Mouse (Mus musculus): ENCODE measurements around the gene Gsc2. TPM values are rescaled to one million over a fixed set of nuclear protein-coding genes. Genes with fewer than 3 reads are reported as not detected.

Gene Gsc2
- polyA plus RNA-seq, 2 experiments: 0.10 TPM; not detected in 1

DNA sequence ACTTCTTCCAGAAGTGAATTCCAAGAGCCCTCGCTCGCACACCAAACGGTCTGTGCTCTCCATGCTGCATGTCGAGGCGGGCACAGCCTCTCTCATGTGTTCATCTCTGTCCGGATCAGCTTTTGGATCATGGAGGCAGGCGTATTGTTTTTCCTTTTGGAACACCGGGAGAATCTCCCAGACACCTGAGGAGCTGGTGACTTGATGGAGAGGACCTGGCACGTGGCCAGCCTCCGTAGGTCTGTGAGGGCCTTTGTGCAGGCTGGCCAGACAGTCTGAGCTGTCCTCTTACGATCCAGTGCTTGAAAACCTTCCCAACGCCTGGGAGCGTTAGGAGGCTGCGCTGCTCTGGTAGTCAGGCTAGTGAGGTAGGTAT, 7.3 kb upstream of the Gsc2 start:
- H3K27ac ChIP-seq (replicated peaks; ENCODE audit: low read depth, low read length): peak overlapping the region; percentile 67

DNA sequence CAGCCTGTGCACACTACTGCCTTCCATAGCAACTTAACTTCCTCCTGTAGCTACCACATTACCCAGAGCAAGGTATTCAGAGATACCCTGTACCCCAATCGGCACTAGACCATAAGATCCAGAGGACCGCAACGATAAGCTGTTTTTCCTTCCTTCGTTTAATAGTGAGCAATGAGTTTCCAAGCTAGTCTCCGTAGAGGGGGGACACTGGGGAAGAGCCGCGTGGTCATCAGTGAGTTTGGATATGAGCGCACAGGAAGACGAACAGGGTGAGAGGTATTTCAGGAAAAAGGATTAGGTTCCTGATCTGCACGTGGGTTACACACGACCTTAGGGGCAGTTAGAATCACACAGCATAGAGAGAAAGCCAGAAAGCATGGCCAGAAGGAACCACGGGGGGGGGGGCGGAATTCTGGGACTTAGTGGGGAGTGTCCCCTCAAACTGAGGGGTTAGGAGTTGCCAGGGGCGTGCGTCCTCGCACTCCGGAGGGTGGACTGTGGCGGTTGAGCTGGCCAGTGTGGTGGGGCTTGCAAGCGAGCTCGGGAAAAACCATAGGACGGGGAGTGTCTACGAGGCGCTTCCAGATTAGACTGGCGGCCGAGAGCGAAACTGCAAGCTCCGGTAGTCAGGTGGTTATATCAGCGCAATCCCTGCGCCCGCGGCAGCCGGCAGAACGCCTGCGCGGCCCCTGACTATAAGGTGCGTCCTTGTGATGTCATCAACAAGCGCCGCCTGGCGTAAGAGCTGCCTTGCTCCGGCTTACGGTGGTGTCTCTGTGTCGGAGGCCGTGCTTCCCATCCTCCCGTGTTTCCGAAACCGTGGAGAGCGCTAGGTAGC, 6.7 kb upstream of the Gsc2 start:
- Histone ChIP-seq H3K9ac (ENCODE audit: low read depth, low read length, severe bottlenecking) (peak overlapping the region; percentile 83), H3K36me3 (ENCODE audit: control insufficient read depth, insufficient read depth, low read length) (peaks cover 14% of the 10 kb centered on the region), H3K27me3 (ENCODE audit: control insufficient read depth, insufficient read depth, low read length) (peaks cover 20% of the 10 kb centered on the region), H3K4me1 (ENCODE audit: control insufficient read depth, insufficient read depth, low read length) (peaks cover 7% of the 10 kb centered on the region), H3K4me2 (replicated peaks; ENCODE audit: low read depth, low read length, severe bottlenecking) (peak overlapping the region; percentile 73), H3K9me3 (ENCODE audit: control insufficient read depth, low read length) (no peaks in the 10 kb centered on the region), H3K4me3 (replicated peaks; ENCODE audit: low read length) (peak overlapping the region; percentile 75), H3K27ac (replicated peaks; ENCODE audit: low read depth, low read length) (peak overlapping the region; percentile 67)
- DNase-seq (ENCODE audit: low spot score) (peak; percentile 98), ATAC-seq (ENCODE audit: low FRiP score, low read depth) (peak; percentile 99)
- TF ChIP-seq POLR2A (IDR thresholded peaks at IDR 0.05; ENCODE audit: borderline replicate concordance, extremely low read depth, insufficient read depth, insufficient read length): peak; percentile 89; the same call in 1 of the 2 replicates
- 3% methylated on average over 45 of the region's 47 CpGs for WGBS

More for the DNA sequence above, 7.3 kb upstream of the Gsc2 start:
- no peak for TF ChIP-seq POLR2A (IDR thresholded peaks at IDR 0.05; ENCODE audit: borderline replicate concordance, extremely low read depth, insufficient read depth, insufficient read length)
- H3K4me3 ChIP-seq (replicated peaks; ENCODE audit: low read length): peak overlapping the region; percentile 75
- peaks cover 7% of the 10 kb centered on the region for H3K4me1 ChIP-seq (ENCODE audit: control insufficient read depth, insufficient read depth, low read length)
- ATAC-seq (ENCODE audit: low FRiP score, low read depth) (peak; percentile 24), DNase-seq (ENCODE audit: low spot score) (no peak)
- peak overlapping the region; percentile 73 for H3K4me2 ChIP-seq (replicated peaks; ENCODE audit: low read depth, low read length, severe bottlenecking)
- WGBS: under 1% methylated on average over 14 of the region's 14 CpGs
- H3K9me3 ChIP-seq (ENCODE audit: control insufficient read depth, low read length): no peaks in the 10 kb centered on the region
- H3K27me3 ChIP-seq (ENCODE audit: control insufficient read depth, insufficient read depth, low read length): peaks cover 15% of the 10 kb centered on the region
- peaks cover 14% of the 10 kb centered on the region for H3K36me3 ChIP-seq (ENCODE audit: control insufficient read depth, insufficient read depth, low read length)
- H3K9ac ChIP-seq (ENCODE audit: low read depth, low read length, severe bottlenecking): peak overlapping the region; percentile 83

DNA sequence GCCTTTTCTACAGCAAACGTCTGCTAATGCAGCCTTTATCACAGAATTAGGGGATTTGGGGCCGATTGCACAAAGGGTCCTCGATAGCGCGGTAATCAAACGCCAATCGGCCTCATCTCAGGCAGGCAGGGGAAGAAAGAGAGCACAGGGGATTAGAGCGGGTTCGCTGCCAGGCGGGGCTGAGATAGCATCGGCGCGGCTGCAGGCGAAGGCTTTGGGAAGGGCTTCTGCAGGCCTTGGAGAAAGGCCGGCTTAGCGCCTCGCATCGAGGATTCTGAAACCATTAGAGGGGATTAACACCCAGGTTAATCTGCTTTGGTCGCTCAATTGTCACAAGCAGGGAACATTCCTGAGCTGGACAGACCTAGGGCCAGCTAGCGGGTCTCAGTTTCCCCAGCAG, 5.7 kb upstream of the Gsc2 start:
- ATAC-seq (ENCODE audit: low FRiP score, low read depth) (no peak), DNase-seq (ENCODE audit: low spot score) (no peak)
- WGBS: 12% methylated on average over 20 of the region's 20 CpGs
- Histone ChIP-seq H3K36me3 (ENCODE audit: control insufficient read depth, insufficient read depth, low read length) (0 out of 2 replicates have a peak, but pooled peaks cover 5% of the 10 kb centered on the region), H3K4me2 (replicated peaks; ENCODE audit: low read depth, low read length, severe bottlenecking) (peak overlapping the region; percentile 73; the same call in 1 of the 2 replicates), H3K9me3 (ENCODE audit: control insufficient read depth, low read length) (no peaks in the 10 kb centered on the region), H3K4me3 (replicated peaks; ENCODE audit: low read length) (no peak overlapping the region), H3K27ac (replicated peaks; ENCODE audit: low read depth, low read length) (no peak overlapping the region), H3K9ac (ENCODE audit: low read depth, low read length, severe bottlenecking) (peak overlapping the region; percentile 83), H3K27me3 (ENCODE audit: control insufficient read depth, insufficient read depth, low read length) (peaks cover 30% of the 10 kb centered on the region), H3K4me1 (ENCODE audit: control insufficient read depth, insufficient read depth, low read length) (peaks cover 7% of the 10 kb centered on the region)
- no peak for TF ChIP-seq POLR2A (IDR thresholded peaks at IDR 0.05; ENCODE audit: borderline replicate concordance, extremely low read depth, insufficient read depth, insufficient read length)

DNA sequence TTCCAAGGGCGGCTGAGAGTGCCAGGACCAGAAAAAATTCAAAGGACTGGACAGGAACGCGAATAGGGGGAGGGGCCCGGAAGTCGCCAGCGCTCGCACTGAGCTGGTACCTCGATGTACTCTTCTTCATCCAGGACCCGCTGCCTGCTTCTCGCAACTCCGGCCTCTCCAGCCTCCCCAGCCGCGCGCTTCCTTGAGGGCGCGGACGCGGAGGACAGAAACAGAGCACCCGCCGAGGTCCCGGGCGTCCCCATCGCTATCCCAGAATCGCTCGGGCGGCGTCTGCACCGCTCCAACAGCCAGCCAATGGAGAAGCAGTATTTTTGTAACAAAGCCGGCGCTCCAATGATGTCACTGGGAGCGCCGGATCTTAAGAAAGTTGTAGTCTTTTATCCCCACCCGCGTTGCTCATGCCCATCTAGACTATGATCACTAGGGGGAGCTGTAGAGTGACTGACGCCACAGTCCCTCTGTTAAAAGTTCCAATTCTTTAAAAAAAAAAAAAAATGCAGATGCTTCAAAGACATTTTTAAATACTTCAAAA, 3.7 kb downstream of the Gsc2 start, which contains the start of gene Ess2:
Ess2 (minus strand) TSS at position 297 of the 544 bp plus-strand sequence.
- peak; percentile 99 for DNase-seq (ENCODE audit: low spot score)
- H3K4me1 ChIP-seq (ENCODE audit: control insufficient read depth, insufficient read depth, low read length): peaks cover 7% of the 10 kb centered on the region
- H3K27me3 ChIP-seq (ENCODE audit: control insufficient read depth, insufficient read depth, low read length): peaks cover 46% of the 10 kb centered on the region
- no peaks in the 10 kb centered on the region for H3K9me3 ChIP-seq (ENCODE audit: control insufficient read depth, low read length)
- H3K36me3 ChIP-seq (ENCODE audit: control insufficient read depth, insufficient read depth, low read length): peaks cover 33% of the 10 kb centered on the region
- peak within 1 kb of the TSS; percentile 57 for H3K4me3 ChIP-seq (replicated peaks; ENCODE audit: low read length)
- peak; percentile 80; the same call in 1 of the 2 replicates for TF ChIP-seq POLR2A (IDR thresholded peaks at IDR 0.05; ENCODE audit: borderline replicate concordance, extremely low read depth, insufficient read depth, insufficient read length)
- no peak within 1 kb of the TSS for H3K27ac ChIP-seq (replicated peaks; ENCODE audit: low read depth, low read length)
- peak within 1 kb of the TSS; percentile 66 for H3K9ac ChIP-seq (ENCODE audit: low read depth, low read length, severe bottlenecking)
- peak; percentile 99 for ATAC-seq (ENCODE audit: low FRiP score, low read depth)
- under 1% methylated on average over 35 of the region's 35 CpGs for WGBS
- peak within 1 kb of the TSS; percentile 91 for H3K4me2 ChIP-seq (replicated peaks; ENCODE audit: low read depth, low read length, severe bottlenecking)

DNA sequence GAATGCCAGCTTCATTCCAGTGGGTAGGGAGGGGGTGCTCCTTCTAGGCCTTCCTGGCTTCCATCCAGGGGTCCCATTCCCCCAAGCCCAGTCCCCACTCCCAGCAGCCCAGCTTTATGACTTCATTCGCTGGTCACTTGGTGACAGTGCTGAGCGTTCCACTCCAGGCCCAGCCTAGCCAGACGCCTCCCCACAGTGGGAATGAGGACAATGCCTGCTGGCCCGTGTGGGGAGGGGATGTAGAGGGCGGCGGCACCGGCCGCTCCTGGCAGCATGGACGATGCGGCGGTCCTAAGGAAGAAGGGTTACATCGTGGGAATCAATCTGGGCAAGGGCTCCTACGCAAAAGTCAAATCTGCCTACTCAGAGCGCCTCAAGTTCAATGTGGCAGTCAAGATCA, 16.4 kb downstream of the Gsc2 start, which contains the start of the genes Dgcr2 and Tssk2:
Dgcr2 (minus strand) TSS at position 101 of the 400 bp plus-strand sequence.
Tssk2 (plus strand) TSS at position 176 of the 400 bp plus-strand sequence.
- H3K9me3 ChIP-seq (ENCODE audit: control insufficient read depth, low read length): no peaks in the 10 kb centered on the region
- no peaks in the 10 kb centered on the region for H3K27me3 ChIP-seq (ENCODE audit: control insufficient read depth, insufficient read depth, low read length)
- H3K36me3 ChIP-seq (ENCODE audit: control insufficient read depth, insufficient read depth, low read length): peaks cover 50% of the 10 kb centered on the region
- no peak within 1 kb of the TSS for H3K9ac ChIP-seq (ENCODE audit: low read depth, low read length, severe bottlenecking)
- no peak within 1 kb of the TSS for H3K4me3 ChIP-seq (replicated peaks; ENCODE audit: low read length)
- no peak within 1 kb of the TSS for H3K4me2 ChIP-seq (replicated peaks; ENCODE audit: low read depth, low read length, severe bottlenecking)
- H3K27ac ChIP-seq (replicated peaks; ENCODE audit: low read depth, low read length): no peak within 1 kb of the TSS
- no peak for ATAC-seq (ENCODE audit: low FRiP score, low read depth)
- WGBS: 91% methylated on average over 14 of the region's 14 CpGs
- H3K4me1 ChIP-seq (ENCODE audit: control insufficient read depth, insufficient read depth, low read length): no peaks in the 10 kb centered on the region
- no peak for TF ChIP-seq POLR2A (IDR thresholded peaks at IDR 0.05; ENCODE audit: borderline replicate concordance, extremely low read depth, insufficient read depth, insufficient read length)
- DNase-seq (ENCODE audit: low spot score): no peak

Data from limb, embryonic 14.5 days (tissue).